Mouse (Mus musculus): ENCODE measurements at regions not wholly inside any gene's neighbourhood (a gene's known extent, or its start where the extent isn't known, plus 50 kb on each side); places are given as distances from the start of the nearest gene placed in this dataset.

DNA sequence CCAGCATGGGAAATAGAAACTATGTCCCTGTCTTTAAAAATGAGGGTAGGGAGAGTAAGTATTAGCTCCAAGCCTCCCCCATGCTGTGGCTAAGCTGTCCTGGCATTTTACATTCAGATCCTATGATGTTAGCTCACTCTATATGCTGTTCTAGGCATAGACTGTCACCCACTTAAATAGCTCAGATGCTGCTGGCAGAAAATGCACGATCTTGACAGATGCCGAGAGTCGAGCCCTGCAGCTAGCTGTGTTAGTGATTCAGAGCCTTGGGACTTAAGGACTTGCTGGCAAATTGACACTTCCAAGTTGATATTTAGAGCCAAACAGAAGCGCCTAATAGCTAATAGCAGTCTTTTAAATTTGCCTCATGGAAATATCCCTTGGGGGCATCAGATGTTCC is 399.9 kb downstream of the Tmem132b start:
- no peaks in the 10 kb centered on the region for H3K9me3 ChIP-seq (replicated peaks)
- no peak overlapping the region for H3K27ac ChIP-seq (replicated peaks)
- no peak overlapping the region for H3K4me2 ChIP-seq
- no peak overlapping the region for H3K9ac ChIP-seq (replicated peaks)
- no peak for ATAC-seq (ENCODE audit: low FRiP score)
- no peaks in the 10 kb centered on the region; the same call in 1 of the 2 replicates for H3K27me3 ChIP-seq (replicated peaks)
- H3K4me3 ChIP-seq (replicated peaks), result no peak overlapping the region
- no peaks in the 10 kb centered on the region for H3K4me1 ChIP-seq
- 71% methylated on average over 4 of the region's 4 CpGs for WGBS
- no peaks in the 10 kb centered on the region for H3K36me3 ChIP-seq

DNA sequence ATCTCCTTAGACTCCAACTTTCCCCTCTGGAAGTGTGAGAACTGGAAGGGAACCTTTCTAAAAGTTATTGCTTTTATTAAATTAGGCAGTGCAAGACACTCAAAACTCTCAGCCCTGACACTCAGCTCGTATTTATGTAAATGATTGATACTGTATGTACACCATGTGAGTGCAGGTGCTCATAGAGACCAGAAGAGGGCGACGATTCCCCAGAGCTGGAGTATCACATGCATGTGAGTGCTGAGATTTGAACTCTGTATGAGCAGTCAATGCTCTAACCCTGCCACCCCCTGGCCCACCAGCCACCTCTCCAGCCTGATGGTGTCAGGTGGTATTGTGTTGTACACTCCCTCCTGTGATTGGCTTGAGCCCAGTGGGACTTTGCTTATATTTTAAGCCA is 407.8 kb downstream of the Tmem132b start:
- Histone ChIP-seq H3K4me2 (no peak overlapping the region), H3K4me3 (replicated peaks) (no peak overlapping the region), H3K9ac (replicated peaks) (no peak overlapping the region), H3K27ac (replicated peaks) (no peak overlapping the region), H3K4me1 (no peaks in the 10 kb centered on the region), H3K36me3 (no peaks in the 10 kb centered on the region), H3K9me3 (replicated peaks) (no peaks in the 10 kb centered on the region), H3K27me3 (replicated peaks) (no peaks in the 10 kb centered on the region)
- 91% methylated on average over 3 of the region's 3 CpGs for WGBS
- no peak for ATAC-seq (ENCODE audit: low FRiP score)

DNA sequence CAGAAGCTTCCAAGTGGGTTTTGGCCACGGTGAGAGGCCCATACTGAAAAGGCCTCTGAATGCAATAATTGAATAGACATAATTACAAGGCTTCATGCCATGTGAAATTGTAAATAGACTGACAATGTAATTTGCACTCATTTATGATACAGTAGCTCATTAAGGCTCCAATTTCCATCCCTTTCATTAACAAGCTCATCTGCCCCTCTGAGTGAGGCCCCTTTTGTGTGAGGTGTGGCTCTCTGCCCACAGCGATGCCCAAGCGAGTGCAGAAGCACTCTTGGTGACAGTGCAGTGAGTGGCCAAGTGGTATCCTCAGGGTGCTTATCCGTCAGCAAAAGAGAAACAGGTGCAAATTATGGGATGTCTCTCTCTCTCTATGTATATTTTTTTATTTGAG is 415.2 kb downstream of the Tmem132b start:
- ATAC-seq (ENCODE audit: low FRiP score), result no peak
- H3K9me3 ChIP-seq (replicated peaks), result no peaks in the 10 kb centered on the region
- WGBS, result 71% methylated on average over 4 of the region's 4 CpGs
- H3K27ac ChIP-seq (replicated peaks), result no peak overlapping the region
- H3K27me3 ChIP-seq (replicated peaks), result no peaks in the 10 kb centered on the region
- no peak overlapping the region for H3K4me2 ChIP-seq
- no peaks in the 10 kb centered on the region for H3K4me1 ChIP-seq
- H3K9ac ChIP-seq (replicated peaks), result no peak overlapping the region
- no peak overlapping the region for H3K4me3 ChIP-seq (replicated peaks)
- H3K36me3 ChIP-seq, result no peaks in the 10 kb centered on the region

DNA sequence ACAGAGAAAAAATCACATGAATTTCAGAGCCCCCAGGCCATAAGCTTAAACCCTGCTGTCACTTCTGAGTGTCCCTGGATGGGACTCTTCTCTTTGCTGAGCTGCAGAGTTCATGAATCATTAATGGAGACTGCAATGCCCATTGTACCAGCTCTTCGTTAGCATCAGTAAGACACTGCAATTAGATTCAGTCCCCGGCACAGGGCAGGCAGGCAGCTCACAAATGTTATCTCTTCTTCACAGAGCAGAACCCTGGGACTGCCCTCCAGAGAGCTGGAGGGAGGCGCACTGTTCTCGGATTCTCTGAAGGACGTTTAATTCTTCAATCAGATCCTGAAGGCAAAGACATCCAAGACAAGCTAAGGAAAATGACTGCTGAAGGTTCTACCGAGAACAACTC is 420.1 kb downstream of the Tmem132b start:
- Histone ChIP-seq H3K36me3 (no peaks in the 10 kb centered on the region), H3K27ac (replicated peaks) (no peak overlapping the region), H3K4me3 (replicated peaks) (no peak overlapping the region), H3K9ac (replicated peaks) (no peak overlapping the region), H3K9me3 (replicated peaks) (no peaks in the 10 kb centered on the region), H3K4me2 (no peak overlapping the region), H3K4me1 (no peaks in the 10 kb centered on the region), H3K27me3 (replicated peaks) (no peaks in the 10 kb centered on the region)
- WGBS, result 52% methylated on average over 6 of the region's 6 CpGs
- no peak for ATAC-seq (ENCODE audit: low FRiP score)

DNA sequence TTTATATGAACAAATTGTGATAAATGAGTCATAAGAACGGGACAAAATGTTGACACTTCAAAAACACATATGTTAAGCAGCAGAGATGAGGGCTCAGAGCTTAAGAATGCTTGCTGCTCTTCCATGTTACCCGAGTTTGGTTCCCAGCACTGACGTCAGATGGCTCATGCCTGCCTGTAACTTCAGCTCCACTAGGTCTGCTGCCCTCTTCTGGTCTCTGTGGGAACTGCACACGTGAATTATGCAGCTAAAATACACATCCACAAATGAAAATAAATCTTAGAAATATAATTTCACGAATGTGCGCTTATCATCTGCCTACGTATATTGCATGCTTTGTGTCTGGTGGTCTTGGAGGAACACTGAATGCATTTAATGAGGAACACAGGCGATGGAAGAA is 432.5 kb downstream of the Tmem132b start:
- ATAC-seq (ENCODE audit: low FRiP score), result no peak
- no peaks in the 10 kb centered on the region for H3K36me3 ChIP-seq
- no peak overlapping the region for H3K4me2 ChIP-seq
- no peaks in the 10 kb centered on the region for H3K9me3 ChIP-seq (replicated peaks)
- H3K4me1 ChIP-seq, result 0 out of 2 replicates have a peak, but pooled peaks cover 3% of the 10 kb centered on the region
- H3K9ac ChIP-seq (replicated peaks), result no peak overlapping the region
- H3K27ac ChIP-seq (replicated peaks), result no peak overlapping the region
- H3K4me3 ChIP-seq (replicated peaks), result no peak overlapping the region
- no peaks in the 10 kb centered on the region for H3K27me3 ChIP-seq (replicated peaks)
- 75% methylated on average over 8 of the region's 8 CpGs for WGBS

DNA sequence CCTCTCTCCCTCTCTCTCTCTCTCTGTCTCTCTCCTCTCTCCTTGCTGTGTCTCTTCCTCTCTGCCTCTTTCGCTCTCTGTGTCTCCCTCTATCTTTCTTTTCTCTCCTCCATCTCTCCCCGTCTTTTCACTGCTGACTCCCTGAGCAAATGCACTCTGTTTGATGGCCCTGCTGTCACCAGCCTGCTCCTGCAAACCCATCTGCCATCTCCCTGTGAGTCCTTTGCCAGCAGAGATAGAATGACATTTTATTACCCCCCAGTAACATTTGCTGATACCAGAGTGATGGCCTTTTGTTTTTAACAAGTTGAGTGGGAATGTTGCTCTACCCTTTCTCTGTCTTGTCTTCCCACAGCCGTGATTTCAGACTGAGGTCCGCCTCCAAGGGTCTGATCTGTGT is 436.6 kb downstream of the Tmem132b start:
- no peak overlapping the region for H3K27ac ChIP-seq (replicated peaks)
- WGBS, result 49% methylated on average over 4 of the region's 4 CpGs
- 0 out of 2 replicates have a peak, but pooled peaks cover 3% of the 10 kb centered on the region for H3K4me1 ChIP-seq
- no peak overlapping the region for H3K9ac ChIP-seq (replicated peaks)
- H3K9me3 ChIP-seq (replicated peaks), result no peaks in the 10 kb centered on the region
- no peak for ATAC-seq (ENCODE audit: low FRiP score)
- no peaks in the 10 kb centered on the region for H3K27me3 ChIP-seq (replicated peaks)
- no peak overlapping the region for H3K4me2 ChIP-seq
- H3K4me3 ChIP-seq (replicated peaks), result no peak overlapping the region
- no peaks in the 10 kb centered on the region for H3K36me3 ChIP-seq

- H3K27ac ChIP-seq (replicated peaks), result no peak overlapping the region
- H3K9me3 ChIP-seq (replicated peaks), result no peaks in the 10 kb centered on the region
- no peak for ATAC-seq (ENCODE audit: low FRiP score)
- no peaks in the 10 kb centered on the region for H3K27me3 ChIP-seq (replicated peaks)
- no peak overlapping the region for H3K4me3 ChIP-seq (replicated peaks)
- no peaks in the 10 kb centered on the region for H3K36me3 ChIP-seq
- 86% methylated on average over 1 of the region's 1 CpGs for WGBS
- no peaks in the 10 kb centered on the region for H3K4me1 ChIP-seq
- no peak overlapping the region for H3K9ac ChIP-seq (replicated peaks)
- H3K4me2 ChIP-seq, result no peak overlapping the region
These were observed 442.5 kb downstream of the Tmem132b start for GRCm38 (mm10) chr5:125974035-125974434.

DNA sequence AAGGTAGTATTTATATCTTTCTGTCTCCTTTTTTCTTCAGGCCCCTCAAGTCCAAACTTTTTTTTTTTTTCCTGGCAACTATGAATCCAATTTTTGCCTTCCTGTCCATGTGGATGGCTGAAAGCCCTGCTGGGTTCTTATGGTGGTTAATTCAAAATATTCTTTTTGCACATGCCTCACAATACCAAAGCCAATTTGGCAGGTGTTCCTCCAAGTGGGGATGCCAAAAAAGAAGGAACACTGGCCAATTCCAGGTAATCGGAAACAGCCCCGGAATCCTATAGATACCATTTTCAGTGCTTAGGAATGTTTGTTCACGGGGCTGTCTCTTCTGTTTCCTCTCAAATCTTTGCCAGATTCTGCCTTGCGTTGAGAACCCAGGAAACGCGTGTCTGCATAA is 448.2 kb downstream of the Tmem132b start:
- no peak for ATAC-seq (ENCODE audit: low FRiP score)
- WGBS, result 87% methylated on average over 6 of the region's 6 CpGs

GRCm38 (mm10) chr5:125985356-125985755 is 453.8 kb downstream of the Tmem132b start:
- Histone ChIP-seq H3K9me3 (replicated peaks) (no peaks in the 10 kb centered on the region), H3K27ac (replicated peaks) (no peak overlapping the region), H3K4me3 (replicated peaks) (no peak overlapping the region), H3K4me1 (no peaks in the 10 kb centered on the region), H3K36me3 (no peaks in the 10 kb centered on the region), H3K4me2 (no peak overlapping the region), H3K9ac (replicated peaks) (no peak overlapping the region), H3K27me3 (replicated peaks) (no peaks in the 10 kb centered on the region)
- no peak for ATAC-seq (ENCODE audit: low FRiP score)

More for the DNA sequence above, 448.2 kb downstream of the Tmem132b start:
- Histone ChIP-seq H3K9me3 (replicated peaks) (no peaks in the 10 kb centered on the region), H3K4me3 (replicated peaks) (no peak overlapping the region), H3K4me1 (no peaks in the 10 kb centered on the region), H3K9ac (replicated peaks) (no peak overlapping the region), H3K4me2 (no peak overlapping the region), H3K36me3 (no peaks in the 10 kb centered on the region), H3K27ac (replicated peaks) (no peak overlapping the region), H3K27me3 (replicated peaks) (no peaks in the 10 kb centered on the region)

- Histone ChIP-seq H3K4me1 (0 out of 2 replicates have a peak, but pooled peaks cover 3% of the 10 kb centered on the region), H3K27me3 (replicated peaks) (no peaks in the 10 kb centered on the region), H3K27ac (replicated peaks) (no peak overlapping the region), H3K36me3 (no peaks in the 10 kb centered on the region), H3K4me3 (replicated peaks) (no peak overlapping the region), H3K9ac (replicated peaks) (no peak overlapping the region), H3K4me2 (no peak overlapping the region), H3K9me3 (replicated peaks) (no peaks in the 10 kb centered on the region)
- 25% methylated on average over 8 of the region's 8 CpGs for WGBS
- no peak for ATAC-seq (ENCODE audit: low FRiP score)
These were observed 465.6 kb downstream of the Tmem132b start for GRCm38 (mm10) chr5:125997173-125997572.

DNA sequence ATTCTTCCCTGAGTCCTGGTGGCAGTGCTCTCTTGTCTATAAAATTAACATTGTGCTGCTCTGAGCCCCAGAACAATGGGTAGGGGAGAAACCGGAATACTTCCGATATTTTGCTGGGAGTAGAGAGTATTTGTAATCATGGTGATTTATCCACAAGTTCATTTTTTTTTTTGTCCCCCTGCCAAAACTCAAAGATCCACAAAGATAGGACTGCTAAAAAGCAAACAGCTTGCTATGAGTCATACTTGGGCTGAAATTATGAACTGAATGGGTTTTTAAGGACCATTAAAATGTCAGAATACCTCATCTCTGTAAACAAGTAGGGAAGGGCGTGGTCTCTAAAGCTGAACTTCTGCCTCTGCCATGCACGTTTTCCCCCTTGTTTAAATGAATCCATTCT is 476.3 kb downstream of the Tmem132b start:
- H3K36me3 ChIP-seq, result no peaks in the 10 kb centered on the region
- H3K4me3 ChIP-seq (replicated peaks), result no peak overlapping the region
- H3K9ac ChIP-seq (replicated peaks), result no peak overlapping the region
- no peaks in the 10 kb centered on the region for H3K27me3 ChIP-seq (replicated peaks)
- no peak overlapping the region for H3K4me2 ChIP-seq
- ATAC-seq (ENCODE audit: low FRiP score), result no peak
- H3K27ac ChIP-seq (replicated peaks), result no peak overlapping the region
- H3K4me1 ChIP-seq, result peaks cover 4% of the 10 kb centered on the region
- H3K9me3 ChIP-seq (replicated peaks), result no peaks in the 10 kb centered on the region
- WGBS, result 62% methylated on average over 4 of the region's 4 CpGs

DNA sequence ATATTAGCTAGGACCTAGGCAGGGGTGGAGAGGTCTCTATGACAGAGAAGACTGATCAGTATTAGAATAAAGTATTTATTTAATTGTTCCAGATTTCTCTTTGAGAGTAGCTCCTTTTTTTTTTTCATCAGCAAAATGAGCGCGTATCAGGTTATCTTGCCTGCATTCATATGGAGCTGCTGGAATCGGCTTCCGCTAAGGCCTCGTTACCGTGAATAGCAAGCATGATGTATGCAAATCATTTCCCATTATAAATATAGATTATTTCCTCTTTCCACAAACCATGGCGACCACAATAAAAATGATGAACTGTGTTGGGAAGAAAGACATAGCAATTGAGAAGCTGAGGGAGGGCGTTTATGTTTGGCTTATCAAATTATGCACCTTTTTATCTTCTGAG is 476.7 kb downstream of the Tmem132b start:
- Histone ChIP-seq H3K9me3 (replicated peaks) (no peaks in the 10 kb centered on the region), H3K4me2 (no peak overlapping the region), H3K27me3 (replicated peaks) (no peaks in the 10 kb centered on the region), H3K4me1 (peaks cover 4% of the 10 kb centered on the region), H3K9ac (replicated peaks) (no peak overlapping the region), H3K36me3 (no peaks in the 10 kb centered on the region), H3K27ac (replicated peaks) (no peak overlapping the region), H3K4me3 (replicated peaks) (no peak overlapping the region)
- no peak for ATAC-seq (ENCODE audit: low FRiP score)
- WGBS, result 48% methylated on average over 8 of the region's 8 CpGs

DNA sequence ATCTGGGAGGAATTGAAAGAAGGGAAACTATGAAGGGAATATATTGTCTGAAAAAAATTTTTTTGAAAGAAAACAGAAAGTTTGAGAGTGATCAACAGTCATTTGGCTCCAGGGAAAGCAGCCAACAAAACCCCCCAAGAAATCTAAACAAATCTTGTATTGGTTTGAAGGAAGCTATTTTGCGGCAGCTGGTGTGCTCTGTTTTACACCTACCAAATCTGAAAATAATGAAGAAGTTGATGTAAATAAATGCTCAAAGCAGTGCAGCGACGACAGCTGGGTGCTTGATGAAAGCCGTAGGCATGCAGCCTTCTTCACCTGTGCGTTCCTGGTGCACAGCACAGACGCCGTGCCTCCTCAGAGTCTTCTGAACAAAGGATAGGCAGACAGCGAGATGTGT is 488.2 kb downstream of the Tmem132b start:
- no peaks in the 10 kb centered on the region for H3K27me3 ChIP-seq (replicated peaks)
- H3K27ac ChIP-seq (replicated peaks), result no peak overlapping the region
- 92% methylated on average over 8 of the region's 8 CpGs for WGBS

More for the DNA sequence above, 488.2 kb downstream of the Tmem132b start:
- no peak overlapping the region for H3K4me3 ChIP-seq (replicated peaks)
- H3K9me3 ChIP-seq (replicated peaks), result no peaks in the 10 kb centered on the region
- no peaks in the 10 kb centered on the region for H3K4me1 ChIP-seq
- no peak overlapping the region for H3K9ac ChIP-seq (replicated peaks)
- H3K36me3 ChIP-seq, result no peaks in the 10 kb centered on the region
- ATAC-seq (ENCODE audit: low FRiP score), result no peak
- no peak overlapping the region for H3K4me2 ChIP-seq
